Mouse (Mus musculus) liver, adult 2 months (tissue): ENCODE results near the gene Vcp. TPM values are rescaled to one million over a fixed set of nuclear protein-coding genes. Genes with fewer than 3 reads are reported as not detected.
A peak's percentile ranks its signal among the peaks of the same experiment; 100 is the strongest.

Experiments used
- DNase-seq: peaks from one replicate; pipeline ENCODE4 v3.0.0-alpha.2; 2011; ENCODE audit warnings: low read depth, low spot score; ENCODE audit errors: extremely low read depth
- H3K27ac ChIP-seq: fragments of 200-500 bp; replicated peaks from 2 replicates; pipeline ENCODE4 v1.5.1; 2012; ENCODE audit warnings: low read depth, mild to moderate bottlenecking, control low read depth, inconsistent platforms, low read length; ENCODE audit not compliant: insufficient read depth
- H3K27me3 ChIP-seq: fragments of 200-500 bp; 2 replicates; pipeline ENCODE4 v1.6.1; 2012; ENCODE audit warnings: mild to moderate bottlenecking, moderate library complexity, low read length, inconsistent platforms; ENCODE audit not compliant: control insufficient read depth, insufficient read depth
- H3K36me3 ChIP-seq: fragments of 200-500 bp; 2 replicates; pipeline ENCODE4 v1.6.1; 2012; ENCODE audit warnings: low read length, inconsistent platforms; ENCODE audit not compliant: control insufficient read depth, insufficient read depth
- H3K4me1 ChIP-seq: fragments of 200-500 bp; 2 replicates; pipeline ENCODE4 v1.6.1; 2011; ENCODE audit warnings: low read length; ENCODE audit not compliant: control insufficient read depth, insufficient read depth
- H3K4me3 ChIP-seq: fragments of 200-500 bp; 2 replicates; pipeline ENCODE4 v1.5.1; 2011; ENCODE audit warnings: low read depth, mild to moderate bottlenecking, control low read depth, low read length, moderate library complexity; ENCODE audit not compliant: insufficient read depth
- H3K79me2 ChIP-seq: fragments of 200-500 bp; 2 replicates; pipeline ENCODE4 v1.6.1; 2012; ENCODE audit warnings: inconsistent platforms, mild to moderate bottlenecking, low read length, moderate library complexity; ENCODE audit not compliant: control insufficient read depth, insufficient read depth
- H3K9ac ChIP-seq: fragments of 200-500 bp; 2 replicates; pipeline ENCODE4 v1.6.1; 2012; ENCODE audit warnings: low read depth, mild to moderate bottlenecking, control low read depth, inconsistent platforms, low read length
- CTCF ChIP-seq: fragments of 200-500 bp; IDR thresholded peaks from 2 replicates; pipeline ENCODE4 v1.5.1; 2011; ENCODE audit warnings: low read depth, low read length, control low read depth
- POLR2A ChIP-seq: fragments of 200-500 bp; IDR thresholded peaks from 2 replicates; pipeline ENCODE4 v1.6.1; 2011; ENCODE audit warnings: low read length, control low read depth; ENCODE audit not compliant: insufficient read depth; ENCODE audit errors: extremely low read depth
- WGBS: fragments of 180-500 bp; shearing (Covaris S2); methylation state at CpG from one replicate; pipeline ENCODE4 v1.1.7; 2018; 5-methylcytosine and 5-hydroxymethylcytosine counted together
- polyA plus RNA-seq: library from polyadenylated mRNA; depleted of rRNA; stranded (reverse); fragments of >200 nt; gene quantifications from 2 replicates; pipeline ENCODE4 v1.2.3, GENCODE M21; 2012; rRNA removed
- total RNA-seq: library from RNA; depleted of rRNA; stranded (reverse); fragments of >200 nt; gene quantifications from 2 replicates; pipeline ENCODE4 v1.2.3, GENCODE M21; 2014; rRNA removed

Vcp gene
- total and polyA plus RNA-seq, 2 experiments = 157 to 182 TPM

GRCm38 (mm10) chr4:42941396-42941795 is 58.9 kb downstream of the Vcp start:
- TF ChIP-seq POLR2A (no peak), CTCF (no peak)
- no peaks in the 10 kb centered on the region for H3K27me3 ChIP-seq

GRCm38 (mm10) chr4:42933630-42934029 is 66.7 kb downstream of the Vcp start:
- H3K9ac ChIP-seq = no peak overlapping the region
- TF ChIP-seq CTCF = peak; percentile 15; the same call in 1 of the 2 replicates
- TF ChIP-seq POLR2A = no peak
- no peak overlapping the region; the same call in 1 of the 2 replicates for H3K4me3 ChIP-seq
- H3K27ac ChIP-seq = no peak overlapping the region
- no peak for DNase-seq
- 11% methylated on average over 22 of the region's 22 CpGs for WGBS
- H3K36me3 ChIP-seq = no peaks in the 10 kb centered on the region
- no peaks in the 10 kb centered on the region for H3K79me2 ChIP-seq
- H3K4me1 ChIP-seq = no peaks in the 10 kb centered on the region
- no peaks in the 10 kb centered on the region for H3K27me3 ChIP-seq

More at GRCm38 (mm10) chr4:42941396-42941795, 58.9 kb downstream of the Vcp start:
- no peak overlapping the region for H3K4me3 ChIP-seq
- DNase-seq = no peak
- 79% methylated on average over 7 of the region's 7 CpGs for WGBS
- H3K79me2 ChIP-seq = no peaks in the 10 kb centered on the region
- no peaks in the 10 kb centered on the region for H3K36me3 ChIP-seq
- H3K9ac ChIP-seq = no peak overlapping the region
- H3K4me1 ChIP-seq = no peaks in the 10 kb centered on the region
- no peak overlapping the region for H3K27ac ChIP-seq

DNA sequence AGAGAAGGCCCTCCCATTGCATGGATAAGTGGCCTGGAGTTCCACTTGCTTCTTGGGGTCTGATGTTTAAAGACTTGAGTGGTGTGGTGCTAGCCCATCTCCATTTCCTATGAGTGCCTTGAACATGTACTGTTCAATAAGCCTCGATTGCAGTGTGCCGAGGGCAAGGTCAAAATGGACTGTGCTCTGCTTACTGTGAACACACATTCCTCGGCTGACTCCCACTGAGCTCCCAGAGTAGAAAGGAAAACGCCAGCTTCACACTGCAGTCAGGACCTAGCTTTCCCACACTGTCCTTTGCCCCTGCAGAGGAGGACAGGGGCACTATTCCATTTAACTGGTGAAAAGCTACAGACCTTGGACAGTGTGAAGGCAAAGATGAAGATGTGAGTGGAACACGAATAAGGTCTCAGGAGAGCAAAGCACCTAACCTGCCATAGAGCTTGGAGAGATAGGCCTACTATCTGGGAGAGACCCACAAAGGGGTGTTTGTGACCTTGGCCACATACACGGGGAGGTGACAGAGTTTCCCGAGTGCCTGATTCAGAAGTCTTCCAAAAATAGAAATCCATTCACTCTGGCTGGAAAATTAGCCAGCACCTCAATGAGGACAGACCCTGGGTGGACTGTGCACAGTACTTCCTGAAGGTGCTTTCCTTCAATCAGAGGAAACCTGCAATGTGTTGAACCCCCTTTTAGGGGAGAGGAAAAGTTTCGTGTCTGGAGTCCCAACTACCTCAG is 67.9 kb downstream of the Vcp start:
- no peak for DNase-seq
- H3K27ac ChIP-seq = no peak overlapping the region
- TF ChIP-seq POLR2A = no peak
- TF ChIP-seq CTCF = no peak
- H3K9ac ChIP-seq = no peak overlapping the region
- no peaks in the 10 kb centered on the region for H3K27me3 ChIP-seq
- H3K4me1 ChIP-seq = no peaks in the 10 kb centered on the region
- no peaks in the 10 kb centered on the region for H3K79me2 ChIP-seq
- no peak overlapping the region for H3K4me3 ChIP-seq
- WGBS = 47% methylated on average over 8 of the region's 8 CpGs
- no peaks in the 10 kb centered on the region for H3K36me3 ChIP-seq

Other genes starting within 250 kb of the Vcp start
- 0.65 and 1.0 TPM in 2 replicates for gene Ccl19, start 243.9 kb downstream of the Vcp start, total RNA-seq
- gene Ccl19, start 243.9 kb downstream of the Vcp start, polyA plus RNA-seq = 2.4 and 4.8 TPM in 2 replicates
- 2.9 and 4.1 TPM in 2 replicates for gene Ccl21a, start 226.5 kb downstream of the Vcp start, total RNA-seq
- gene Ccl21a, start 226.5 kb downstream of the Vcp start, polyA plus RNA-seq = 1.1 and 2.1 TPM in 2 replicates
- not detected in 2 replicates for gene Fam205a1, start 146.6 kb downstream of the Vcp start, total RNA-seq
- gene Fam205a1, start 146.6 kb downstream of the Vcp start, polyA plus RNA-seq = not detected in 2 replicates
- gene Gm12394, start 143.7 kb downstream of the Vcp start, total RNA-seq = not detected in 2 replicates
- gene Gm12394, start 143.7 kb downstream of the Vcp start, polyA plus RNA-seq = not detected in 2 replicates
- not detected in 2 replicates for gene Fam205c, start 126.3 kb downstream of the Vcp start, total RNA-seq
- not detected in 2 replicates for gene Fam205c, start 126.3 kb downstream of the Vcp start, polyA plus RNA-seq
- 0.18 and 0.20 TPM in 2 replicates for gene Phf24, start 83.8 kb downstream of the Vcp start, total RNA-seq
- gene Phf24, start 83.8 kb downstream of the Vcp start, polyA plus RNA-seq = 0.05 and 0.13 TPM in 2 replicates
- gene Dnajb5, start 50.7 kb downstream of the Vcp start, total RNA-seq = 0.83 and 1.7 TPM in 2 replicates
- 2.8 TPM in 2 replicates for gene Dnajb5, start 50.7 kb downstream of the Vcp start, polyA plus RNA-seq
- gene 1700022I11Rik, start 30.9 kb downstream of the Vcp start, total RNA-seq = not detected in 2 replicates
- not detected in 2 replicates for gene 1700022I11Rik, start 30.9 kb downstream of the Vcp start, polyA plus RNA-seq
- gene Fancg, start 10.0 kb upstream of the Vcp start, total RNA-seq = 1.2 and 2.1 TPM in 2 replicates
- gene Fancg, start 10.0 kb upstream of the Vcp start, polyA plus RNA-seq = 2.2 and 2.9 TPM in 2 replicates
- 6.9 and 7.2 TPM in 2 replicates for gene Pigo, start 25.3 kb upstream of the Vcp start, total RNA-seq
- 11.0 and 14.0 TPM in 2 replicates for gene Pigo, start 25.3 kb upstream of the Vcp start, polyA plus RNA-seq
- gene Stoml2, start 31.2 kb upstream of the Vcp start, total RNA-seq = 92.2 and 108 TPM in 2 replicates
- 88.7 and 106 TPM in 2 replicates for gene Stoml2, start 31.2 kb upstream of the Vcp start, polyA plus RNA-seq
- 4.0 and 4.2 TPM in 2 replicates for gene Fam214b, start 45.7 kb upstream of the Vcp start, total RNA-seq
- 6.2 and 7.7 TPM in 2 replicates for gene Fam214b, start 45.7 kb upstream of the Vcp start, polyA plus RNA-seq
- 3.7 and 5.8 TPM in 2 replicates for gene Unc13b, start 58.4 kb upstream of the Vcp start, total RNA-seq
- 0.75 and 2.6 TPM in 2 replicates for gene Unc13b, start 58.4 kb upstream of the Vcp start, polyA plus RNA-seq